Mouse (Mus musculus) adrenal gland (tissue): ENCODE measurements at regions not wholly inside any gene's neighbourhood (a gene's known extent, or its start where the extent isn't known, plus 50 kb on each side); places are given as distances from the start of the nearest gene placed in this dataset.

Experiments used
- intact Hi-C: fragments of 180-260 bp; cut with DNase I; formaldehyde crosslinking; loops from one replicate; pipeline ENCODE4 v1.15.1; 2025

DNA sequence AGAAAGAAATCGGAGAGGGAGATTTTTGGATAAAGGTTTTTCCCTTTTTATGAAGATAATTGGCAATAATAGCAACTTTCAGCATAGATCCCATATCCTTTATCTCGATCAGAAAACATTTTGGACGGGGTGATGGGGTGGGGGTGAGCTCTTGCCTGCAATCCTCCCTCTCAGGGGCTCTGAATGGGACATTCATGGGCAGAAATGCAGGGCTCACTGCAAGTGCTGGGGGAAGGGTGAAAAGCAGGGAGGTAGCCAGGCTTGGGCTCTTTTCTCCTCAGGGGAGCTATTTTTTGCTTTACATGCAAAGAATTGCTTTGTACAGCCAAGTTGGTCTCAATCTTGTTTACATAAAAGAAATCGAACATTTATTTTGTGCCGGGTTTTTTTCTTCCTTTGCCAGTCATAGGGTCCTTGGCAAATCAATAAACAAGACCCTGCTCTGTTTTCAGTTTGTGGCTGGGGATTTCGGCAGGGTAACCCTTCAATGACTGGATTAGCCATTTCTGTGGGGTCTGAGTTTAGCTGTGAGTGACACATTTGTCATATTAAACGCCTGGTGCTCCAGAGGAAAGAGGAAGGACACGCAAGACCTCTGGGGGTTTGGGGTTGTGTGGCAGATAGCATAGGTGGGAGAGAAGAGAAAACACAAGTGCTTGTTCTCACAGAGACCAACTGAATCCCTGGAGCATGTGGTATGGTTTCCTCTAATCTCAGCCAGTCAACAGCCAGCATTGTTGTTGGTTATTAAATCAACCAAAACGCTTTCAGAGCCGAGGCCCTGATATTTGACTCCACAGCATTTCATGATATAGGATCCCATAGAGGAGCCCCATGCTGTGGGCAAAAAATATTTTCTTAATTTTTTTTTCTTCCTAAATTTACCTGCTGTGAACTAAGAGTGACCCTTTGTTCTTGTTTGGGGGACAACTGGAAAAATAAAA is 96.8 kb upstream of the Bmper start:
- intact Hi-C loops: no loop called here

GRCm38 (mm10) chr9:23127338-23128017 is 95.4 kb upstream of the Bmper start:
- intact Hi-C loops: no loop called here

DNA sequence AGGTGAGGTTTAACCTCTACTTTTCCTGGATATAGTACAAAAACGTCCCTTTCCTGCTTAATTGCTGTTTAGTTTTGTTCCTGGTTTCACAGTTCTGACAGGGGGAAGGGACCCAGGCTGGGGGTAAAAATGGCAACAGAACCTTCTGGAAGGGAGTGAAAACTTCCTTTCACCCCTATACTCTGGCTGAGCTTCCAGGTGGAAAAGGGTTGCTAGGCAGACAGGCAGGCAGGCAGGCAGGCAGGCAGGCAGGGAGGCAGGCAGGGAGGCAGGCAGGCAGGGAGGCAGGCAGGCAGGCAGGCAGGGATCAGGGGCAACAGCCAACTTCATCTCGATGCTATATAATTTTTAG is 94.9 kb upstream of the Bmper start:
- intact Hi-C loops: no loop called here

DNA sequence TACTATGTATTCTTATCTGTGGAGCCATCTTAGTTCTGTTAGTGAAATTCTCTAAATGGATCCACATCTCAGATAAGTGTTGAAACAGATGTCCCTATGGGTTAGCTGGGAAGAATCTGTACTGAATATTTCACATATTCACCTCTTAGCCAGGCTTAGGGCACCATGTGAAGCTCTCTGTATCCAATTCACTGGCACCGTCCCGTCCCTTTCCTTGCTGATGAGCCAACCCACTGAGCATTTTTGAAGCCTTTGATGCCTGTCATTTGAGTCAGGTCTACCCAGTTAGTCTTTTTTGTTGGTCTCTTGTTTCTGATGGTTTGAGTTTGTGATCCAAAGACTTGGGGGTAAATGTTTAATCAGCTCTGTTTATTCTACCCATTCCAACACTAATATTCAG is 88.9 kb upstream of the Bmper start:
- intact Hi-C loops: no loop called here

- intact Hi-C loops: no loop called here
These were observed 88.3 kb upstream of the Bmper start for GRCm38 (mm10) chr9:23134421-23135118.

GRCm38 (mm10) chr9:23136511-23136910 is 86.4 kb upstream of the Bmper start:
- intact Hi-C loops: no loop called here

DNA sequence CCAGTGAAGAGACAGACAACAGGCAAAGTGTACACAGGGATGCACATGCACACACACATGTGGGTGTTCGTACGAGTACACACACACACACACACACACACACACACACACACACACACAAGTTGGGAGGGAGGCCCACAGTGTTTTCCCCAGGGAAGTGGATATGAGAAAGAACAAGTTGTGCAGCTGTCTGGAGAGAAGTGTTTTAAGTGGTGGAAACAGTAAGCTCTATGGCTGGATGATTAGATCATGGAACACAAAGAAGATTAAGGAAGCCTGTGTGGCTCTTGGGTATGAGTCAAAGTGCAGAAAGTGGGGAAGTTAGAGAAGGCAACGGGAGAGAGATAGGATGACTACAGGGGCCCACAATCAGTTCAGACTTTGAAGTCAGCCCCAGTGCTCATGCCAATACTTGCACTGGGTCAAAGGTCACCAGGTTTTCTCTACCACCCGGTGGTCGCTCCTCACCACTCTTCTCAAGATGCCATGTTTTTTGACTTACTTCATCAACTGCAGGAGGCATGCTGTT is 85.1 kb upstream of the Bmper start:
- intact Hi-C loops: no loop called here

DNA sequence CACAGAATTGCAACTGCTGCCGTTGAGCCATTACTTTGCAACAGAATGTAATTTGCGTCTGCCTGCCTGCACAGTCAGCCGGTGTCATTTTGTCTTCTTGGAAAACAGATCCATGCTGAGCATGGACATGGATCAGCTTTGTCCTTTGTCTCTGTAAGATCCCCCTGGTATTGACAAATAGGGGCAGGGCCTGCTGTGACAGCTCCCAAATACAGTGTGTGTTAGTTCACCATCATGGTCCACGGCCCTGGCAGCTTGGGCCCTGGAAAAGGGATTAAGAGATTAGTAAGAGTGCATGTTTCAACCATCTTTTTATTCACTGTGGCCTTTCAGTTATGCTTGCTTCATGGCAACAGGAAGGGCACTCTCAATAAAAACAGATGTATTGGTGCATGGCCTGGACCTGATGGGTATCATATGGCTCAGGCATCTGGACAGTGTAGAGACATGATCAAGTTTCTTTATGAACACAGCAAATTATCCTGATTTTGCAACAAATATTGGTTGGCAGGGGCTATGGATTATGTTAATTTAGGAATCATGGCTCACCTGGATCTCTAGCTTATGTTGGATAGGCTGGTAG is 83.2 kb upstream of the Bmper start:
- intact Hi-C loops: no loop called here

- intact Hi-C loops: no loop called here
These were observed 78.6 kb upstream of the Bmper start for GRCm38 (mm10) chr9:23144281-23144680.

GRCm38 (mm10) chr9:23150338-23150737 is 72.5 kb upstream of the Bmper start:
- intact Hi-C loops: no loop called here

DNA sequence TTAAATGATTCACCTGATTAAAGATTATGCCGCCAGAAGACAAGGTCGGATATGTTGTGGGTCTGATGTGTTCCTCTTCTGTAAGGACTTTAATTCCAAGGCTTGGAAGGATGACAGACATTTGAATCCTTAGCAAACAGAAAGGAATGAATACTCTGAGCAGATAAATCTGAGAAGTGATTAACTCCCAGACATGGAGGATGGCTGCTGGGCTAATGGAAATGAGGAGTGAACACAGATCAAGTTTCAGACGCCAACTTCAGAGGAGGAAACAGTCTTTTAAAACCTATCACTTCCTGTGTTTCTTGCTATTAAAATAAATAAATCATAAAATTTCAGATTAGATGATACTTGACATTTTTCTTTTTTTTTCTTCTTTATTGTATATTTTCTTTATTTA is 72.0 kb upstream of the Bmper start:
- intact Hi-C loops: no loop called here

GRCm38 (mm10) chr9:23151953-23152490 is 70.9 kb upstream of the Bmper start:
- intact Hi-C loops: no loop called here

DNA sequence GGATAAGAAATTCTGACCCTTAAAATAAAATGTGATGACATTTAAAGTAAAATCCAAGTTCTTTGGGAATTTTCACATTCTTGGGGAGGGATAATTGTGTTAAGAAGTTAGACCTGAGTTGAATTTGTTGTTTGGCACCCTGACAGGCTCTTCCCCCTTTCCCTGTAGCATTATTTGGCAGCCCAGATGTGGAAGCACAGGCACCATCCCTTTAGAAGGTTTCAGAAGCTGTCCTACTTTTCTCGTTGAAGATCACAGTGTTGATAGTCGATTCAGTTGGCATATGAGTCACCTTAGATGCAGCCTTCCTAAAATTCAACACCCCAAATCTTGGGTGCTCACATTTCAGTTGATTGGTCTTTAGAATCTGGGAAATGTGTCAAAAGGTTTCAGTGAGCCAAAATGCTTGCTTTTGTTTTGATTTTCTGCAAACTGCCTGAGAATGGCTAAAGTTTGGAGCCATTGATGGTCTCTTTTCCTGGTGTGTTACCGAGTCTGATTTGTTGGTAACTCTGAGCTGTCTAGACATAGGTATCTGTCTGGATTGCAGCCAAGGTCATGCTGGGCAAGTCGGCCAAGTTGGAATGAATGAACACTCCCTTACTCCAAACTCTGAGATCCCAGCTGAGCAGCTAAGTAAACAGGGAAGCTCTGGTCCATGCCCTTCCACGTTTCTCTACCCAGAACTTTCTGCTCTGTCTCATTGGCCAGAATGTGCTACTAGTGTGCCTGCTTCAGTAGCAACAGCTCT is 65.9 kb upstream of the Bmper start:
- intact Hi-C loops: no loop called here

DNA sequence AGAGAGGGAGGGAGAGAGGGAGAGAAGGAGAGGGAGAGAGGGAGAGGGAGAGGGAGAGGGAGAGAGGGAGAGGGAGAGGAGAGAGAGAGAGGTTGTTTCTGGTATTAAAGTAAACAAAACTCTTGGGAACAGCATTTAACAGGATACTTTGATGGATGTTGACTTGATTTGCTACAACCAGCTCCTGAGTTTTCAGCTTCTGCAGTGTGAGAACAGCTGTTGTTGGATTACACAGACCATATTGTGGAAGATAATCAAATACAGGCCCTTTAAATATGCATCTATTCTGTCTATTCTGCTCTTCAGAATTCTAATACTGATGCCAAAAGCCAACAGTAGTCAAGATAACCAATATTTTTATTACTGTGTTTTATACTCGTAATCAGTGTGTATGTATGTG is 64.4 kb upstream of the Bmper start:
- intact Hi-C loops: no loop called here

DNA sequence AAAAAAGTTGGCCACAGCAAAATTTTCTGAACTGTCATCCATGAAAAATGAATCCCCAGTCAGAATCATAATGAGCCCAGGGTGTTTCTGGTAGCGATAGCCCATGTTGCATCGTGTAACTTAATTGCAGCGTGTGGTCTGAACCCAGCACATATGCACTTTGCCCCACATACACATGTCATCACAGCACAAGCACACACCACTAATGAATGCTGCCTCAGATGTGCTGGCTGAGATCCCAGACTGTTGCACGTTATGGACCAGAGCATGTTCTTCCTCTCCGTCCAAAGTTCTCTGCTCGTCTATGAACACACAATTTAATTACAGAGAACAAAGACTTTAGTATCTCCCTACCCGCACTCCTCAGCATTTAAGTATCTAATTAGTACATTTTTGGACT is 61.5 kb upstream of the Bmper start:
- intact Hi-C loops: no loop called here

DNA sequence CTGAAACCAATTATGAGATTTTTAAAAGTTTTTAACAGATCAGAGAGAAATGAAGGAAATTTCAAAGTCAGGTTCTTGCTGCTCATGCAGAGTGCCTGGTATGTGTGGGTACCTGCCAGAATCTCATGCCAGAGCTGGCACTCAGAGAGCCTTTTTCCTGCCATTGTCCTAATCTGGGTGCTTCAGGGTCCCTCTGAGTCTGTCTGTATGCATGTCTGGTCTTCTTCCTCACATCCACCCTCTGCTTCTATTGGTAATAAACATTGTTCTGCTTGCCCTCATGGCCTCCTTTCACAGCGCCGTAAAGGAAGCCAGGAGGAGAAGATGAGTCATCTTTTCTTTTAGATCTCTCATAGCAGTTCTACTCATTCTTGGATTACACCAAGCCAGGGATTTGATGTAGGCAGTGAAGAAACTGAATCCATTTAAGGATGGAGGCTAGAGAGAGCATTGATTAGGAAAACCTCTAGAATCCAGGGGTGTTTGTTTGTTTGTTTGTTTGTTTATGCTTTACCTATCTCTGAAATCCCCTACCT is 55.8 kb upstream of the Bmper start:
- intact Hi-C loops: no loop called here

DNA sequence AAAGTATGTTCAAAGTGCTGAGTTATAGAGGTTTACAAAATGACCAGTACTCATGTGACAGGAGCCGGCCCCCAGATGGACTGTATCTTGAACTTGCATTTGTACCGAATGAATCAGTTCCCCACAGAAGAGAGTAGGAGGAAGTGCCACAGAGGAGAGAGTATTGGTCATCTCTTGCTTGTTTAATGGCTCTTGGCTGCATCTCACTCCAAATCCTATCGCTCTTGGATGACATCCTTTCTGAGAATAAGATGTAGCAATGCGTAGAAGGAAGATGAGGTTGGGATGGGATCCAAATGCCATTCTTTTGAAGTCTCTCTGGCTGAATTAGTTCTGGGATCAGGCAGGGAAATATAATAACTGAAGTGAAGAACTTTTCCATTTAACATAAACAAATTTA is 55.2 kb upstream of the Bmper start:
- intact Hi-C loops: no loop called here

DNA sequence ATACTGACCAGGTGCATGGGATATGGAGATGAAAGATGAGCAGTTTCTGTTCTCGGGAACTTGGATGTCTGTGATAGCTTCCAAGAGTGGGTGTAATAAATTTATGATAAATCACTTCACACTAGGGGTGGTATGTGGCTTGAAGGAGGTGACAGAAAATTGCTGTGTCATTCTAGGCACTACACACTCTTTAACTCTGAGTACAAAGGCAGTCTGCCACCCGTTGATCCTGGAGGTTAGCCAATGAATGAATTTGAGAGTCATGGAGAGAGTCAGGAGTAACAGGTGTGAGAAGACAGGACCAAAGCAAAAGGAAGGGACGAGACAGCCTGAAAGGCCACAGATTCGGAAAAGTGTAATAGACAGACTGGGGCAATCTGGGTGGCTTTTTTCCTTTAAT is 54.7 kb upstream of the Bmper start:
- intact Hi-C loops: no loop called here

DNA sequence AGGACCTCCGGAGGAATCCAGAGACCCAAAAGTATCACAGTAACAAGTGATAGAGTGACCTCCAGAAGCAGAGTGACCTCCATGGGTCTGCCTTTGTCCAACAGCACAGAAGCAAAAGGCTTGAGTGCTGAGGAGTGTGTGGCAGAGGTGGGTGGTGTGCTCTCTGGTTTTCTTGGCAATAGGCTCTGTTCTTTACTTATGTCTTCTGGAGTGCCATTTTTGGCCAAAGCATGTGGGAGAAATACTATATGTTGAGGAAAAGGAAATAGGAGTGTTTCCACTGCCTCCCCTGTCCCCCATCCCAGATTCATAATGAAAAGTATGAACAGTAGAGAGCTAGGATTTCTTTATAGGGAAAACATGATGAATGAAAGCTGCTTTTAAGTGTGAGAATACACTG is 51.5 kb upstream of the Bmper start:
- intact Hi-C loops: no loop called here
